Mouse (Mus musculus) spleen, postnatal 4 days (tissue): ENCODE measurements around the gene Cdr1.

Experiments used
- DNase-seq, 2 experiments: peaks; one replicate each; pipeline ENCODE4 v3.0.0; 2022; ENCODE audit warnings: low spot score in 2 of 2

The Cdr1 gene

GRCm38 (mm10) chrX:61185458-61185857 lies at the start of gene Cdr1:
TSS of gene Cdr1 (minus strand) at chrX:61185558.
- no peak for DNase-seq

GRCm38 (mm10) chrX:61185869-61186268 lies 511 bp upstream of the Cdr1 start:
- DNase-seq = no peak

GRCm38 (mm10) chrX:61166519-61166918 lies 18.8 kb downstream of the Cdr1 start:
- DNase-seq = no peak

GRCm38 (mm10) chrX:61161249-61161648 lies 24.1 kb downstream of the Cdr1 start:
- no peak for DNase-seq

DNA sequence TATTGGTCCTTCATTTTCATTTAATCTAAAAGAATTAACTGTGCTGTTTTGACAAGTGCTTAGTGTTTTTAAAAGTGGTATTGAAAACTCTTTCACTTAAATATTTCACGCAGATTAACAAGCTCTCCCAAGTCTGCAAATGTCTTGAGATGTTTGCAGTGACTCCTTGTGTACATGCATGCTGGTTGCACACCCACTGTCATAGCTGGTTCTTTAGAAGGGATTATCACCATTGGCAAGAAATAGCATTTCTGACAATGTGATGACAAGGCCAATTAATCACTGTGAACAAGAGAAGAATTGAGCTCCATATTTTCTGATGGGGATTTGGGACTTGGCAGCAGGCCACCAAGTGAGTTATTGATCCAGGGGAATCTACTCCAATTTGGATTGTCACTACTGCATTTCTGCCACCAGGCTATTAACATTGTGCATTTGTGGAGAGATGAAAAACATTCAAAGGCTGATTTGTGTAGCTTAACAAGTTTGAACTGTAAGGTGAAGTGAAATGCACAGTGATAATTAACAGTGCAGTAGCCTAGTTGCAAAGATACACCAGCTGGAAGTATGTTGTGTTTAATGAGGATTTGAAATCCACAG lies 30.6 kb downstream of the Cdr1 start:
- DNase-seq = no peak

DNA sequence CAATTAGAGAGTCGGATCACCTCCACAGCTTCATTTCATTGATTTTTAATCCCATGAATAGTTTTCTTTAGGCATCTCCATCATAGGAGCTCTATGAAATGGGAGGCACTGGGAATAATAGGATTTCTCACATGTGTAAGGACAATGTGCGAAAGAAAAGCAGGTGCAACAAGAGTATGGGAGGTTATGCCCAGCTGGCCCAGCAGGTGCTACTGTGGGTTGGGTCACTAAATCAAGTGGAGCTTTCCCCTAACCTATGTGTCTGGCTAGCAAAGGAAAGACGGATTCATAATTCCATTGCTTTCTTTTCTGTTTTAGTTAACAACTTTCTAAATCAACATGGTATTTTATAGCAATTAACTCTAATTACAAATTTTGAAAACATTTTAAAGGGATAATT lies 31.1 kb downstream of the Cdr1 start:
- DNase-seq = no peak

- DNase-seq = no peak
Measured at GRCm38 (mm10) chrX:61146569-61146968, 38.8 kb downstream of the Cdr1 start.

DNA sequence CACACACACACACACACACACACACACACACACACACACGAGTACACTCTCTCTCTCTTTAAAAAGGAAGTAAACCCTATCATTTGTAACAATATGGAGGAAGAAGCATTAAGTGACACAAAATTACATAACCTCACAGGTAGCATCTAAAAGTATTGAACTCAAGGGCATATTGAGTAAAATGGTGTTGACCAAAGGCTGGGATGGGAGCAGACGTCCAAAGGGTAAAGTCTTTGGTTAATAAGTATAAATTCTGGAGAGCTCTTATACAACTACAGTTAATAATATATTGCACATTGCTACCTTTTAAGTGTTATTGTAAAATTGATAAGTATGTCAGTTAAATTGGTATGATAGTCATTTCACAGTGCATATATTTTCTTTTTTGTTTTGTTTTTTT lies 39.9 kb downstream of the Cdr1 start:
- no peak for DNase-seq

- no peak for DNase-seq
Measured at GRCm38 (mm10) chrX:61134592-61134991, 50.8 kb downstream of the Cdr1 start.
